Mouse (Mus musculus) common myeloid progenitor, adult 5-6 weeks (primary cell): ENCODE measurements at regions not wholly inside any gene's neighbourhood (a gene's known extent, or its start where the extent isn't known, plus 50 kb on each side); places are given as distances from the start of the nearest gene placed in this dataset.

Experiments
- ATAC-seq: replicated peaks from 2 replicates; pipeline ENCODE4 v1.8.0; 2016; ENCODE audit warnings: low read depth, mild to moderate bottlenecking, moderate TSS enrichment, inconsistent platforms; ENCODE audit not compliant: poor library complexity, severe bottlenecking

- no peak for ATAC-seq
Observed at GRCm38 (mm10) chr11:18262901-18263300, 309.2 kb upstream of the Etaa1 start.

DNA sequence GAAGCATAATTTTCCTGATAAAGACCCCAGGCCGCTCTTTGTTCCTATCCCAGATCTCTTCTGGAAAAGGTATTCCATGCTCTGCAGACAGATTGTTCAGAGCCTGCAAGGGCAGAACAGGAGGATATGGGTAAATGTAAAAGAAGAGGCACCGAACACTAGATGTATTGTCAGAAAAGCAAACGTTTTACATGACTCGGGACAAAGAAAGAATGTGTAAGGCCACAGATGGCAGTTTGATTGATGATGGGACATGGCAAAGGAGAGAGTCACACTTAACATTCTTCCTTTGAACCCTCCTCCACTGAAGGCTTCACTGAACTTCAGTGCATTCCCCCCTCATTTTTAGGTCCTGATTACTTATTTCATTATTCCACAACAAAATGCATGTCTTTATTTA lies 295.6 kb upstream of the Etaa1 start:
- no peak for ATAC-seq

DNA sequence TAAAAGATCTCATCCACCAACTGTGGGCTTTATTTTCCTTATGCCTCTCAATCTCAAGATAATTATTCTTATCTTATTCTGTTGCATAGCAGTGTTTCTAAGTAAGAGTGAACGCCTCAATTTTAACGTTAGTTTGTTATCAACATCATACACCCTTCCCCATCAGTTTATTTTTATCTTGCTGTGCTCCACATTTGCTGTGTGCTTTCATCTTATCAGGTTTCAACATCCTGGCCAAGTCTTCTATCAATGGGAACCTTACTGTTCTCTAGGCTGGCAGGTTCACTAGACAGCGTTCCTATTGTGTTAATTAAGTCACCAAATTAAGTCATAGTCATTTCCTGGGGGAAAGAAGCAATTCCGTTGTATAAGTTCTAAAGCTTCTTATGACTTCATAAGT lies 263.1 kb upstream of the Etaa1 start:
- peak; percentile 81 for ATAC-seq

DNA sequence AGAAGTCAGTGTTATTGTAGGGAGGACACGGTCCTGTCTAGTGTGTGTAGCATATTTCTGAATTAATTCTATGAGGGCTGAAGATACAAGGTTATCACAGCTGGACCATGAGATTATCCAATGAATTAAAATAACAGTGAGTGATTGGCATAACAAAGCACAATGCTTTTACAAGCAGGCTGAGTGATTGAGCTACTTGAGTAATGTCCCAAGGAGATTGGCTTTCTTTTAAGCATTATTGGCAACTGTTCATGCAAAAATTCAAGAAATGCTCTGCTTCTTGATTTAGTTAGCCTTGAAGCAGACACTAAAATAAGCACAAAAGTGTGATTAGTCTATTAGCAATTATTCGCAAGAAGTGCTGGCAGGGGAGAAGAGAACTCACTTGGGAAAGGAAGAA lies 219.4 kb upstream of the Etaa1 start:
- no peak for ATAC-seq

DNA sequence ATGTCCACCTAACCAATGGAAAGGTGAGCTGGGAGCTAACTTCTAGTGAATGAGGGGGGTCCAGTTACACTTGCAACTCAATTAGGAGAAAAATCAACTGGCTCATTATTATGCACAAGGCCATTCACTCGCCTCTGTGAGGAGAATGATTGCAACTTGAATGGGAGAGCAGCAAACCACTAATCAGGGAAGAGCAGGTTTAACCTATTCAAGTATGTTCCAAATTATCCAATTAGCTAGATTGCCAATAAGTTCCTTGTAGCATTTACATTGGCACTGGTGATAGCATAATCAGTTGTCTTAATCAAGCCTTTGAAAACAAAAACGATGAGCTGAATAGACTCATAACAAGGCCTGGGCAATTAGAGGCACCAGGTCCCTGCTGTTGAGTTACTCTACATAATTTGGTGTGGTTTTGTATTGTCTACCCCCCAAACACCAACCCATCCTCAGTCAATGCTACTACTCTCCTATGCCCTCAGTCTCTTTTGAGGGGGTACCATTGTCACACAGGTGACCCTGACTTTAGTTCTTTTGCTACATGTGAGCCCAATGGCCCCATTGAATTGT lies 217.6 kb upstream of the Etaa1 start:
- no peak for ATAC-seq

DNA sequence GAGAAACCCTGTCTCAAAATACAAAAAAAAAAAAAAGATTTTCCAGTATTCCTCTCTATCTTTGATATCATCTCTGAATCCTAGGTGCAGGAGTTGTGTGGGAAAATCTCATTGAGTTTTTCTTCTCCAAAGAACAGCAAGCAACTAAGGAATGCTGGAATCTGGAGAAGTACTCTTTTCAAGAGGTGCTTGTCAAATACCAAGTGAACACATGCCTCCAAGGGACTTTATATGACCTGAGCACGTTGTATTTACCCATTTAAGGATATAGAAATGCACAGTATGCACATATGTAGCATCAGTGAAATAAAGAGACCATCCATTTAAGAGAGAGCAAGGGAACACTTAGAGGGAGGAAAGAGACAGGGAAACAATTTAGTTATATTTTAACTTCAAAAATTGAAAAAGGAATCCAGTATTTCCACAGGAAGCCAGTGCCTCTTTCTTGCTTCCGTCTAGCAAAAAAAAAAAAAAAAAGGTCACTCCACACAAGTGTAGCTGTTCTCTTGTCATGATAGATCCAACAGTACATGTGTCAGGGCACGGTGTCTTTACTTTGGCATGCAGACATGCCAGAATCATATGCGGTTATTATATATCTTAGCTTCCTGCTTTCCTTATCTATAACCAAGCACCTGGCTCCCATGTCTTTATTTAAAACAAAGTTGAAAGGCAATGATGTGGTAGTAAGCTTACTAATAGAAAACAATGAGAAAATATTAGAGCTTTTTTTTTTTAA lies 212.1 kb upstream of the Etaa1 start:
- ATAC-seq: peak; percentile 79

GRCm38 (mm10) chr11:18164025-18164423 lies 210.3 kb upstream of the Etaa1 start:
- ATAC-seq: no peak

- ATAC-seq: no peak
Observed at GRCm38 (mm10) chr11:18163156-18164024, 209.7 kb upstream of the Etaa1 start.

- ATAC-seq: no peak
Observed at GRCm38 (mm10) chr11:18156506-18156905, 202.8 kb upstream of the Etaa1 start.

DNA sequence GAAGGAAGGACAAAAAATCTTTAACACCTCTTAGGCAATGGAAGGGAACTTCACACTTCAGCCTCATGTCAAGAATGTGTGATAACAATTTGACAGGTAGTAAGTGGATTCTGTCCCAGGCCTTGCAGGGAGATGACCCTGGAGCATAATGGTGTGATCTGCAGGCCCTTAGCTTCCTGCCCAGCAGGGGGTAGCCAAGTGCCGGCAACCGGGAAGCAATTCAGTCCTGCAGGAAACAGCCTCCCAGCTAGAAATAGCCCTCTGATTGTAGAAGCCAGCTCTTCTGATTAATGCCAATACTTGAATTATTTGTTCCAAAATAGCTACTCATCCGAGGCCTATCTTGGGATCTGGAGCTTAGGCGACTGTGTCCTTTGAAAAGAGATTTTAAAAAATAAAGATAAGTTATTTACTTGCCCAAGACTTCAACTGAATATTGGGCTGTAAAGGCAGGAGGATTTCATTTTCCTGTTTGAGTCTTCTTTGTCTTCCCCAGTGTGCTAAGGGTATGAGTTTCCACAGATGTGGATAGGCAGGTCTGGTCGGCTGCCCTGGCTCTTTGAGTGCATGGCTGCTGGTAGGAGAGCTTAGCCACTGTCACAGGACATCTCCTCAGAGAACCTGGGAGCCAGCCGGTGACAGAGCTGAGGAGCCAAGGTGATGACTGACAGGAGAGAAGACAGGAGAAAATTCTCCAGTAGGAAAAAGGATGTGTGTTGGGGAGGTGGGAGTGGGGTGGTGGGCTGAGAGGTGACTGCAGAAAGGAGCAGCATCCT lies 198.3 kb upstream of the Etaa1 start:
- ATAC-seq: peak; percentile 96

DNA sequence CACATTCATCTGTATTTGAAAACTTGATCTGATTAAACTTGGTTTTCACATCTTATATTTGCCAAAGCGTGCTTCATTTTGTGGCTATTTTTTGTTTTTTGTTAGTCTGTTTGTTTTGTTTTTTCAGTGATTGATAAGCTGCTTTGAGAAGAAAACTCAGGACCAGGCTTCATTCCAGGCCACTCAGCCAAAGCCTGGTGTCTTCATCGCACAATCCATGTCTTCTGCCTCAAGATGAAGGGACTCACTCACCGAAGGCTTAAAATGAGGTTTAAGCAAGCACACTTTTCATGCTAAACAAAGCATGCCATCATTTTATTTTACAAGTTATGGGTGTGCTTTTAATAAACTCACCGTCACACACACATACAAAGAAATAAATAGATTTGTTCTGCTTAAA lies 197.7 kb upstream of the Etaa1 start:
- no peak for ATAC-seq

- no peak for ATAC-seq
Observed at GRCm38 (mm10) chr11:18127488-18127887, 173.8 kb upstream of the Etaa1 start.

DNA sequence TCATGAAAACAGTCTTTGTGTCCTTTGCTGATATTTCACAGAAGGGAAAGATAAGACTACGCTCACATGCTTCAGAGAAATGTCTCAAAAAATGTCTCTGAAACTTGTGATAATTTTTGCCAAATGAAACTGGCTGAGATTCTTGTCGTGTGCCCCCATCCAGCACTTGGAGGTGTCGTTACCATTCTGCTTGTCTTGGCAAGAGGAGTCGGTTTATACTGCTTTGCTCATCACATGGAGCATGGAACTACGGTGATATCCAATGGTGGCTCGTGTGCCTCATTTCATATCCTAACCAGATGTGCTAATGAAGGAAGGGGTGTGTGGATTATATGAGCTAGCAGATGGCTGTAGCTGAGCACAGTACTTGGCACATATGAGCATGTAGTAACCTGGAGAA lies 169.4 kb upstream of the Etaa1 start:
- no peak for ATAC-seq

DNA sequence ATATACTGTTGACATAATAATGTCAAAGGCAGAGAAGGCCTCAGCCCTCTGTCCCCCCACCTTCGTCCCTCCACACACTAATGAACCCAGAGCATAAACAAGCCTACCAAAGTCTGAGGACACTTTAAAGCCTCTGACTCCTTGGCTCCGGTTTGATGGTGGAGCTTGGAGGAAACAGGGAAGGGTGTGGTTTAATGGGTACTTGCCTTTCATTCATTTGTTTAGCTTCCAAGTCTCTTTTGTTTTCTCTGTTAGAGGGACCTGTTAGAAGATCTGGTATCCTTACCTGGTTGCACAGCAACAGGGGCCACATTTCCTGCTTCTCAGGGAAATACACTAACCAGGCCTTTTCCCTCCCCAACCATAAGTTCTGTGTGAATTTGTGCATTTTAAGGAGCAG lies 168.9 kb upstream of the Etaa1 start:
- ATAC-seq: no peak

- no peak for ATAC-seq
Observed at GRCm38 (mm10) chr11:18115693-18116450, 162.2 kb upstream of the Etaa1 start.

DNA sequence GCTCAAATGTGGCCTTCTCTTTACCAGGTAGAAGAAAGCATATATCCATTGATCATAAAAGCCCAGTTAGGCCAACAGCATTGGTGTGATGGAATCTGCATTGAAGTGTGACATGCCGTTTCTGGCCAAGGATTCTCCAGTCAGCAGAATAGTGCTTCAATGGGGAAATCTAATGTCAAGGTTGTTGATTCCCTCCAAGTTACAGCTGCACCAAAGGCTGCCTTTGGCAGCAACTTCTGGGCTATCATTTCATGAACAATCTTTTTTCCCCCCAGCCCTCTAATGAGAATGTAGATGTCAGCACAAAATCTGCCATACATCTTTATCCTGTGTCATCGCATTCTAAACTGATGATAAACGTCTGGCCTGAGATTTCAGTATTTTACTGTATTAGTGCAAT lies 149.2 kb upstream of the Etaa1 start:
- no peak for ATAC-seq

- ATAC-seq: no peak
Observed at GRCm38 (mm10) chr11:18075840-18076435, 122.3 kb upstream of the Etaa1 start.

DNA sequence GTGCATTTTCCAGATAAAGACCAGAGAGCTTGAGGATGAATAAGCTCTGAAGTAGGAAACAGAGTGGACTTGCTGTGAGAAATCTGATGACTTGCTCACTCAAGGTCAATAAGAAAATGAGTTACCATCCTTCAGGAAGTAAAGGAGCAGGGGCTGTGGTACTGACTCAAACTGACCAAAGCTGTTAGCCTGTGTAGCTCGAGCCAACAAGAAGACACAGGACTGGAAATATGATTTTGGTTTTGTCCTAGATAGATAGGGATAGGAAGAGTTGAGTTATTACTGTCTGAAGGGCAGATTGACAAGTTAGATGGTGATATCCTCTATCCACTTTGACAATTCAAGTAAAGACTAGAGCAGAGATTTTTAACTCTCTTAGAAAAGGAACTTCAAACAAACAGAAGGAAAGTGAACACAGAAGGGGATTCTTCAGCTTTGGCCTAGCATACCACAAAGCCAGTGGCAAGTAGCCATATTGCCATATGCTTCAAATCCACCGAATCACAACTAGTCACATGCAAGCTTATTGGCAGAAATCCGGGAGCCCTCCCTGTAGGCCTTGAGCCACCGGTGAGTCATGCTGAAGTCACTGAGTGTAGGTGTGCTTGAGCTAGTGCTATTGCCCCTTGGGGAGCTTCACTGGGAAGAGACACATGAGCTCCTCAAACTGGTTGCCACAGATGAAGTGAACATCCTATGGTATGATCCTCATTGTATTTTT lies 117.1 kb upstream of the Etaa1 start:
- no peak for ATAC-seq

DNA sequence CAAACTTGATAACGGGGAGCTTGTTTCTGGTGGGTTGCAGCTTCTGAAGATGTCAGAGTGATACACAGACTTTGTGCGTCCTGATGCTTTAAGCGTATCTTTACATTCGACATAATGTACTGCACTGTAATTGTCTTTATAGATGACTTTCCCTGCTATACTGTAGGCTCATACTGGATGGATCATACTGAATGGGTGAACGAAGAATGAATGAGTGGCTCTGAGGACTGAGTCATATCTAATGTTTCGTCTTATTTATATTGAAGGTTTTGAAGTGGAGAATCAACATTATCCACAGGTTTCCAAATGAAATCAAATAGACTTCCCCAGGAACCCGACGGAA lies 116.3 kb upstream of the Etaa1 start:
- ATAC-seq: no peak
